Mouse (Mus musculus) spleen, embryonic (tissue): ENCODE data around the gene Scn8a.

Experiments
- CTCF ChIA-PET: fragments of 350-600 bp; sonication (Branson Sonifier 250); formaldehyde crosslinking; loops from one replicate; lab custom pipeline; 2022; lab: Charles Lee

Scn8a gene

DNA sequence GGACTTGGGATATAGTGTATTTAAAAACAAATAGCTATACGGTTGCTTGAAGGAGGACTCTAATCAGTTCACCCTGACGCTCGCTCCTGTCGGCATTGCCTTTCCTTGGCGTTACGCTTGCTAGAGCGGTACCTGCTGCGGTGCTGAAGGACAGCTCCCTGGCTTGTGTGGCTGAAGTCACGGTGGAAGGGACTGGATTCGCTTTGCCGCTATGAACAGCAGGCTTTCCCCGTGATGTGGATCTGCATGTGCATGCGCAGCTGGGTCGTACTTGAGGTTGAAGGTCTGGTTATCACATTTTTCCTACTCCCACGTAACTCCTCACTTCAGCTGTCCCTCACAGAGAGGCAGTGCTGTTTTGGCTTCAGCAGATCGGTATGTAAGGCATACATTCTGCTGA is 3.5 kb downstream of the Scn8a start:
- CTCF ChIA-PET: interaction anchor here (0.6 kb wide), 1 partner anchor 406 kb away, joined by 3 read pairs; no protein-coding TSS in a partner anchor

DNA sequence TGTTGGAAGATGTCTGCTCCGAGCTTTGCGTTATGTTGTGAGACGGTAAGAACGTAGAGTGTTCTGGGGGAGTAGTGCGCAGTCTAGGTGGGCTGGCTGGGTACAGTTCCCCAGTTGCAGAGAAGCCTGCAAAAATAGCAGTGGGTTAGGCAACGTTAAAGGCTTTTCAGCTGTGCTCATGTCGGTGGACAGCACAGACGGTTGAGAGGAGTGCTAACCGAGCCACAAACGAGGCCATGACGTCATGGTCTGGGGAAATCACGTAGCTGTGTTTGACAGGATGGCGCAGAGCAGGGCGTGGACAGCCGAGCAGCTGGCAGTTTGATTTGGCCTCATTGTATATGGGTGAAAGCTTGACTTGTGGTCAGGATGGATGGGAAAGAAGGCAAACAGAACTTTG is 9.4 kb downstream of the Scn8a start:
- CTCF ChIA-PET: interaction anchor here (0.6 kb wide), 1 partner anchor 1350 kb away, joined by 5 read pairs; no protein-coding TSS in a partner anchor

DNA sequence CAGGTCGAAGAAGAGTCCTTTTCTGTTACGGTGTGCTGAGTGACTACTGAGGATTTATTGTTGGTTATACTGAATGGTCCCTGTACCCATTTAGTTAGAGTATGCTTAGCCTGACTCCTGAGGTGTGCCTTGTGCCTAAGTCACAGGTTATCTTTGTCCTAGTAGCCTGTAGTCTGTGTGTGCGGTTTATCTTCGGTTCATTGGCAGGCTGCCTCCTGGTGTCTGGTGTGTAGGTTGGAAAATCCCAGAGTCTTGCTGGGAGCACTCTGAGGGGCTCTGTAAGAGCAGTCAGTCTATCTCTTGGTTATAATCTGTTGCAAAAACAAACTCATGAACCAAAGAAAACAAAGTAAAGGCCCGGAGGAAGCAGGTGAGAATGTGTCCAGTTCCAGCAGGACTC is 11.7 kb downstream of the Scn8a start:
- CTCF ChIA-PET: no interaction called here

DNA sequence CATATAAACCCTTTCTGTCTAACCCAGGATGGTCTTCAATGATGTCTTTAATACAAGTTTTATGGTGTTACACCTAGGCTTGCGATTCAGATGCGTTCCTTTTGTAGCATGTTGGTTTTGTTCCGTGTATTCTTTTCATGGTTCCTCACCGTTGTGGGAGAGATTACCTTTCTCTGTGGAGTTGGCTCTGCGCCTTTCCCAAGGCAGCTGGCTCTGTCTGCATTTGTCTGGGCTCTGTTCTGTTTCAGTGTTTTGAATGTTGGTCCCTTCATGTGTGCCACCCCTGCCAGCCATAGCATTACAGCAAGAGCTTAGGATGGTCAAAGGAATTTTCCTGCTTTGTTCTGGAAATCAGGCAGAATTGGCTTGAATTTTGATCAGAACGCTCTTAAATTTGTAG is 14.8 kb downstream of the Scn8a start:
- CTCF ChIA-PET: no interaction called here

DNA sequence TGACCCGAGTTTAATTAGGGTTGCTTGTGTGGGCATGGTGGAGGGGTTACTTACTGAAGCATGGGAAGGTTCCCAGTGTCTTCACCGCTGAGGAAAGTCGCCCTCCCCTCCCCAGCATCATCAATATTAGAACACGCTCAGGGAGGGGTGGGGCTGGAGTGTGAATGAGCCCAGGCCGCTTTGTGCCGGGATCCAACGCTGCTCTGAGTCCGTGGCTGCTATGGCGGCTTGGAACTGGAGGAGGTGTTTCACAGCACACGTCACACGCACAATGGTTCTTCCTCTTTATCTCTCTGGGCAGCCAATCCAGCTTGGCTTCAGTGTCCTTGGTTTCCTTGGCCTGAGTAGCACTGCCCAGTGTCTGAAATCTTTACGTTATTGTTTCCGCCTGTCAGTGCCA is 22.3 kb downstream of the Scn8a start:
- CTCF ChIA-PET: no interaction called here

DNA sequence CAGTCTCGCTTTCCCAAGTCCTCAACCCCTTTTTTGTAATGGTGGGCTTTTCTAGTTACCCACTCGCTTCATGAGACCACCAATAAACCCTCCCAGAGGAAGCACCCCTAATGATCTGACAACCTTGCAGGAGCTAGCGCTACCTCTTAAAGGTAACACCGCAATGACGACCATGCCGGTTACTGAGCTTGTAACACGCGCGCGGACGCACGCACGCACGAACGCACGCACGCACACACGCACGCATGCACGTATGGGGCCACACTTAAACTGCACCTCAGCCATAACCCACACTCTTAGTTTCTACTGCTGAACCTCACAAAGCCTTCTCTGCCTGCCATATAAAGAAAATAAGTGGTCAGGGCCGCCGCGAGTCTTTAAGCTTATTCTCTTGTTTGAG is 26.8 kb downstream of the Scn8a start:
- CTCF ChIA-PET: no interaction called here

DNA sequence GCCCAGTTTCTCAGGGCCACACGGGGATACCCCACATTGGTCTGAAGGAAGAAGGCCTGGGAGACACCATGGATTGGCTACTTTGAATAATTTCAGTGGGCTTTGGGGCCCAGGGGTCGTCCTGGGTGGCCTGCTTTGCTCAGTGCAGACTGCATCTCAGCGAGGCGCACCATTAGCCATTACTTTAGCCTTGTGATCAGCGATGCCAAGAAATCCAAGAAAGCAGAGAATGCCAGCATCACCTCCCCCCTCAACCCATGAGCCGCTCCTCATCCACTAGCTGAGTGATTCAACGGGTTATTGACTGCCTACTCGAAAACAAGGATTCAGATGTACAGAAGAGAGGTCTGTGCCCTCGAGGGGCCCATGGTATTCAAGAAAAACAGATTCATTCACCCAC is 34.2 kb downstream of the Scn8a start:
- CTCF ChIA-PET: no interaction called here

DNA sequence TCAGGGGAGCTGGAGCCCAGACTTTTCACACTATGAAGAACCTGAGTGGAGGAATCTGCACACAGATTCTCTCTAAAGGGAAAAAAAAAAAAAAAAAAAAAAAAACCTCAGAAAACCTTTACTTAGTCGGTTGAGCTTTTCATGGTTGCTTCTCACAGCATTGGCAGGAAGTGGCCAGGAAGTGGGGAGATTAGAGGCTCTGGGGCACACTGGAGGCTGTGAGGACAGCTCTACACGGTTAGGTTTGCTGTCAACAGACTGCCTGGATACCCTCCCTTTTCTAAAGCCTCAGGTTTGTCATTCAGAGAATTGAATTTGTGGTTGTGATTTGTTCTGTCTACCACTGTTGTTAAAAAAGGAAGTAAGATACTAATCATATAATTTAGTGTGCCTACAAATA is 35.3 kb downstream of the Scn8a start:
- CTCF ChIA-PET: interaction anchor here (0.5 to 0.6 kb wide), 2 partner anchors 47 to 356 kb away, joined by 3 read pairs; no protein-coding TSS in a partner anchor

DNA sequence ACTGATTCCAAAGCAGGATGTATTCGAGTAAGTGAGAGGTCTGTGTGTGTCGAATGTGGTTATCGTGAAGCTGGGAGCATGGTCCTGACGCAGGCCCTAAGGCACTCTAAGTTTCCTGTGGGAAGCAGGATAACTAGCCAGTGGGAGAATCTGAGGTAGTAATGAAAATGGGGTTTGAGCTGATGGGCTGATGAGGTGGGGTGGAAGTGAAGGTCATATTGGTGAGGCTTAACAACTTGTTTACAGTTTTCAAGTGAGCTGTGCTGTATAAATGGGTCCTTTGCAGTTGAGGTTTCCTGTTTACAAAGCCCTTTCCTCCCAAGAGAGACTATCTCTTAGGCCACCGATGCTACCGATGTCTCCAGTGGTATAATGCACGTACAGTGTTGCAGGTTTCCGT is 36.1 kb downstream of the Scn8a start:
- CTCF ChIA-PET: no interaction called here

DNA sequence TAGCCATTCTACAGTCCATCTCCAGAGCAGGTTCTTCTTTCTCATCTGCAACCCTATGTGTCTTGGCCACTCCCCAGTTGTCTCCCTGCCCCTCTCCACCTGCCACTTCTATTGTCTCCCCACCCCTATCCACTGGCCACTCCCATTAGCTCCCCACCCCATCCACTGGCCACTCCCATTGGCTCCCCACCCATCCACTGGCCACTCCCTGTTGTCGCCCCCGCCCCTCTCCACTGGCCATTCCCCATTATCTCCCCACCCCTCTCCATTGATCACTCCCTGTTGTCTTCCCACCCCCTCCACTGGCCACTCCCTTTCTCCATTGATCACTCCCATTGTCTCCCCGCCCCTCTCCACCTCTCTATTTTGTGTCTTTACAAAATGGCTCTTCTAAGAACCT is 39.2 kb downstream of the Scn8a start:
- CTCF ChIA-PET: interaction anchor here (0.7 kb wide), 1 partner anchor 1019 kb away, joined by 12 read pairs; no protein-coding TSS in a partner anchor

DNA sequence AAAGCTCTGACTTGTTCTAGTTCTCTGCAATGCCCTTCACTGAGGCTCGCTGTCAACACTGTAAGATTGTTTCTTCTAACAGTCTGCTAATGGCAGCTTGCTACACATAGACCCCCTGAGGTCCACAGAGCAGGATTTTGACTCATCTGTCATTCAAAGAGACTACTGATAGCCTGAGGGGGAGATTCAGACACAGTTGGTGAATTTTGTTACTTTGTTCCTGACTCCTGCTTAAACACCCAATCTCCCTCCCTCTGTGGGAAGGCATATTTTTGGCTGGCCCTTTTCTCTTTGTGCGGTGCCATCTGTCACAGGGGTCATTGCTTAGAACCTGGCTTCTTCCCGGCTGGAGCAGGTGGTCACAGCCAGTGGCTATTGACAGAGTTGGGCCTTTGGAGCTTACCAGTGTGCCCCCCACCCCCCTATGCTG is 40.1 kb downstream of the Scn8a start:
- CTCF ChIA-PET: no interaction called here

DNA sequence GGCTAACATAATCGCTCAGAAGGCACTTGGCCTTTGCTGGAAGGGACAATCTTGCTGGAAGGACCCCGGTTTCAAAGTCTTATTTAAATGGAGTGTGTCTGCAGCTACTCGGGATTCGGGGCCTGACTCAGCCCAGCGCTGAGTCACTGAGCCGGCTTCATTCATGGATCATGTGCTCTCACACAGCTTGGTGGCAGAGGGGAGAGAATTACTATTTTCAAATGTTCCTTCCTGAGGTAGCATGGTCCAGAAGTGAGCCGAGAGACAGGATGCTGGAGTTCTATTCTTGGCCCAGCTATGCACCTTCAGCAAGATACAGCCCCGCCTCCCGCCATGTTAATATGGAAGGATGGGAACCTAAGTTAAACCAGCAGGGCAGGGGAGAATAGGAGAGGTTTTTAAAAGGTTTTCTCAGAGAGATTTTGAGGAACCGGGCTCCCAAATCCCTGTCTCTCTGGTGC is 40.8 kb downstream of the Scn8a start:
- CTCF ChIA-PET: no interaction called here

DNA sequence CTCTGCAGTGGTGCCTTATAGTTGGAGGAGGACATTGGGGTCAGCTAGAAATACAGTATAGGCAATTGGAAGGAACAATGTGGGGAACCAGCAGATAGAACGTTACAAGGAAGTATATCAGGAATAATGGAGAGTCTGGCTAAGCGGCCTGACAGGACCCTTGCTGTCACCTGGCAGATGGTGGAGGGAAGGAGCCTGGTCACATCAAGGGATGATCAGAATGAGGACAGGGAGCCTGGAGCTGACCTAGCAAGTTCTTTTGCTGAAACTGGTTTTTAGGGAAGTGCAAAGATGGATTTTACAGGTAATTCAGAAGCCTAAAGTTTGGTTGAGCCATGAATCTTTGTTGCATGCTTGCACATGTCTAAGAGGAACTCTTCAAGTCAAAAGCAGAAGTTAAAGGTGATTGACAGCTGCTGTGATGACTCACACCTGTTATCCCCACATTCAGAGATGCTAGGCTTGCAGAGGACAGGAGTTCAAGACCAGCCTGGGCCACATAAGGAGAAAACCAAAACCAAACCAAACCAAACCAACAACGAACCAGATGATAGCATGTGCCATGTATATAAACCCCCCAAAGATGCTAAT is 43.1 kb downstream of the Scn8a start:
- CTCF ChIA-PET: no interaction called here

DNA sequence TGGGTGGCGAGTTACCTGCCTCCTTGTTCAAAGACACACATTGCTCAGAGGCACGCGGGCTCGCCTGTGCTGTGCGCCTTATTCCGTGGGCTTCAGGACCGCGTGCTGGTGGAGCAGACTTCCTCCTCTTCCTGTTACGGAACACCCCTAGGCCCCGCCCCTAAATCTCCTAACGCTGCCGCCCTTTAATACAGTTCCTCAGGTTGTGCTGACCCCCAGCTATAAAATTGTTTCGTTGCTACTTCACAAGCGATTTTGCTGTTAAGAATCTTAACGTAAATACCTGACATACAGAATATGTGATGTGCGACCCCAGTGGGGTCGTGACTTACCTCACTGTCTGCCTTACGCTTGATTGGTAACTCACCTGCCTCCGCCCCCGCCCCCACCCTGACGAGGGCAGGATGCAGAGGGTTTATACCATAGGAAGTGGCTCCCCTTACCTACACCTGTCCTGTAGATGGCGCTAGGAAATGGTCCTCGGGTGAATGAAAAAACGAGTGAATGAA is 45.1 kb downstream of the Scn8a start:
- CTCF ChIA-PET: interaction anchor here (0.6 kb wide), 2 partner anchors 147 to 148 kb away, joined by 3 read pairs; no protein-coding TSS in a partner anchor

DNA sequence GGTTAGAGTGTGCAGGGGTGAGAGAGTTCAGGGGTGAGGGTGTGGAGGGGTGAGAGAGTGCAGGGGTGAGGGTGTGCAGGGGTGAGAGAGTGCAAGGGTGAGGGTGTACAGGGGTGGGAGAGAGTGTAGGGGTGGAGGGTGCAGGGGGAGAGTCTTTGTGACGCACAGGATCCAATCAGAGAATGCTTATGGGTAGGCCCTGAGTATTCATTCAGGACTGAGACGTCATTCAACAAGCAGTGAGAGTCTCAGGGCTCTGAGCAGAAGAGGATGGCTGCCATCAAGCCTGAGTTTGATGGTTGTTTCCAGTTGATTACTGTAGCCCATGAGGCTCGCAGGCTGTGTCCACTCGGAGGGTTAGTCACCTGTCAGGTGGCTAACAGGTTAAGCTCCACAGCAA is 48.4 kb downstream of the Scn8a start:
- CTCF ChIA-PET: no interaction called here

DNA sequence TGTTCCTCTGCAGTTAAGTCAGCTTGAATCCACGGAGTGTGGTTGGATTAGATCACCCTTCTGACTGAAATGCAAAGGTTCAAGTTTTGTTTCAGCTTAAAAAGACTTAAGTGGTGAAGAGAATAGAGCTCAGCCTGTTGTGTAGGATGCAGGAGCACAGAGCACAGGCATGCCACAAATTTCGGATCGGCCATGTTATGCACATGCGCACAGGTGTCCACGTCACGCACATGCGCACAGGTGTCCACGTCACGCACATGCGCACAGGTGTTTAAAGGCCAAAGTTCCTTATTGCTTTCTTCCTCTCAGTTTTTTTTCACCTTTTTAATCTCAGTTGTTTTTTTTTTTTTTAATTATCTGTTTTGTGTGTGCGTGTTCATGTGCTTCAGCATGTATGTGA is 52.6 kb downstream of the Scn8a start:
- CTCF ChIA-PET: interaction anchor here (0.7 kb wide), 1 partner anchor 1496 kb away, joined by 4 read pairs; no protein-coding TSS in a partner anchor

DNA sequence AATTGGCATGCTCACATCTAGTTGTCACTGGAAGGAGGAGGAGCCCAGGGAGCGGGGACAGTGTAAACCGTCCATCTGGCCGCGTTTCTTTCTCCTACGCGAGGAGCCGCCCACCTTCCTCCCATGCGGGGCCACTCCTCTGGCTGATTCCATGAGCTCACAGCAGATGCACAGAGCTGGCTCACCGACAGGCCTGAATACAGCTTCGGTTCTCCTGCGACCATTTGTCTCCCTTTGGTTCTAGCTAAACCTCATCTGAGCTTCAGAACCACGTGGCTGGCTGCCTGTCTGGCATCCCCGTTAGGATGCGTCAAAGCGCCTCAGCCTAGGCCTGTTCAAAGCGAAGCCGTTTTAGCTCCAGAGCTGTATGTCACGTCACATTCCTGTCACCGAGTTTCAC is 53.8 kb downstream of the Scn8a start:
- CTCF ChIA-PET: no interaction called here

DNA sequence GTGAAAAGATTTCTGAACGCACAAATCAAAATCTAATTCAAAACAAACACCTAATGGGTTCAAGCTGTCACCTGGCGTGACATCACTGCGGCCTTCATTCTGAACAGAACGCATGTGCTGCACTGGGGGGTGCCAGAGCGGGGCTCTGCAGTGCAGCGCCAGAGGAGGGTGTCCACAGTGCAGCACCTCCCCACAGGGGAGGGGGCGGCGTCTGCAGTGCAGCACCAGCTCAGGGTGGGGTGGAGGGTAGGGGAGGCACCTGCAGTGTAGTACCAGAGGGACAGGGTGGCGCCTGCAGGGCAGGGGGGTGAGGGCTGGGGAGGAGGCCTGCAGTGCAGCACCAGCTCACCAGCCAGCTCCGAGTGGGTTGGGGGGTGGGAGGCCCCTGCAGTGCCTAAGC is 55.3 kb downstream of the Scn8a start:
- CTCF ChIA-PET: no interaction called here

DNA sequence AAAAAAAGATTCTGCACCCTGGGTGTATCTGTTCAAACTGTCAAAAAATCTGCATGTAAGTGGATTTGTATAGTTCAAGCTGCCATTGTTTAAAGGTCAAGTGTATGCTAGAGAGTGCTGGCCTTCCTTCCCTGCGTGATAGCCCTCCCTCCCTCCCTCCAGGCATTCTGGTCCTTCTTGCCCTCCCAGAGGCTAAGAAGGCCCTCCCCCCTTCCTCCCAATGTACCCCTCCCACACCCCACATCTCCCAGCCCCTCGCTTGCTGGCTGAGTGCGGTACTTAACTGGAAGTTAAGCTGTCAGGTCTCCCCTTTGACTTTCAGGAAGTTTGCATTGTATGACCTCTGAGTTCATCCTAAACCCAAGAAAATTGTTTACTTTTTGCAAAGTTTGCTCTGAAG is 60.8 kb downstream of the Scn8a start:
- CTCF ChIA-PET: no interaction called here

DNA sequence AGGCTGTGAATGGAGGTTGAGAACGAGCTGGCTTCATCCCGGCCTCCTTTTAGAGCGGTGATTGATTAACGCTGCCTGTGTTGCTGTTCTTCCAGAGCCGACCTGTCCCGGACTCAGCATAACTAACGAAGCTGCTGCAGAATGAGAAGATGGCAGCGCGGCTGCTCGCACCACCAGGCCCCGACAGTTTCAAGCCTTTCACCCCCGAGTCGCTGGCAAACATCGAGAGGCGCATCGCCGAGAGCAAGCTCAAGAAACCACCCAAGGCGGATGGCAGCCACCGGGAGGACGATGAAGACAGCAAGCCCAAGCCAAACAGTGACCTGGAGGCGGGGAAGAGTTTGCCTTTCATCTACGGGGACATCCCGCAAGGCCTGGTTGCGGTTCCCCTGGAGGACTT is 66.5 kb downstream of the Scn8a start:
- CTCF ChIA-PET: no interaction called here

DNA sequence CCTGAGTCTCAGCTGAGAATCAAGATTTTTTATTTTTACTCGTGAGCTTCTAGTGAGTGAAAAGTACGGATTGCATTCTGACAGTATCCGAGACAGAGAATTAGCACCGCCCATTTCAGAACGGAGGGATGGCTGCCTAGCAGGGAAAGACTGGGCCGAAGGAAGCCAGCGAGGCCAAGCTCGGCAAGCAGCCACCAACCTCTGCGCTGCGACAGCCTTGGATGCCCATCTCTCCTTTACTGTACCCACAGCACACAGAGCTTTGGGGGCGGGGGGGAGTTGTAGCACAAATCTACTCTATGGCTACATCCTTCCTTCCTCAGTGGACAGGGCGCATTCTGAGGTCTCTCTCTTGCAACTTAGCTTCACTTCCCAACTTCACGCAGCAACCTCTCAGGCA is 78.7 kb downstream of the Scn8a start:
- CTCF ChIA-PET: interaction anchor here (0.6 to 1.1 kb wide), 2 partner anchors 11 to 653 kb away, joined by 4 to 5 read pairs; no protein-coding TSS in a partner anchor

DNA sequence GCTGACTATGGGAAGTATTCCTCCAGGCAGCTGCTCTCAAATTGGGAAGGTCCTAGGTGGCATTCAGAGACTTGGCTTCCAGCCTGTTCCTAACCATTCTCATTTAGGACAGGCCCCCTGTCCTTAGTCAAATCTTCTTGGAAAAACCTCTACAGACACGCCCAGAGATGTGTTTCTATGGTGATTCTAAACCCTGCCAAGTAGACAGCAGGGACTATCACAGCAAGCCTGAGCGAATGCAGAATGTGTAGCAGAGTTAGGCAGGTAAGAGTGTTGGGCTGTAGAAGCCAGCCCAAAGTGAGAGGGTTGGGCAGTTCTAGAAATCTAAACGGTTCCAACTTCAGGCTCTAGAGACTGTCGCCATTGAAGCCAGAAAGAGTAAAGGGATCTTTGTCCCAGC is 79.5 kb downstream of the Scn8a start:
- CTCF ChIA-PET: interaction anchor here (1.1 kb wide), 1 partner anchor 12 kb away, joined by 5 read pairs; no protein-coding TSS in a partner anchor

DNA sequence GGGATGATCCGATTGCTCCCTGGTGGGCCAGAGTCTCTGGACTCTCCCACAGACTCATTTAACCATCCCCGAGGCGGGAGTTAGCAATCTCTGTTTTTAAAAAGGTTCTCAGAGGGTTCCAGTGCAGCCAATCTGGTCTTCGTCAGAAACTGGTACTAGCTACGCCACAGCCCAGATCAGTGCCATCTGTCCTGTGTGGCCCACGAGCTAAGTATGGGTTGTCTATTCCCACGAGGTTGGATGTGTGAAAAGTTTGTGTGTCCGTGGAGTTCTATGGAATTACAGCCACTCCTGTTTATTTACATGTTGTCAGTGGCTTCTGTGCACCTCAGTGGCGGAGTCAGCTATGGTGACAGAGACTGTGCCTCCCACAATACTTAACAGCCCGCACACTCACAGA is 81.8 kb downstream of the Scn8a start:
- CTCF ChIA-PET: interaction anchor here (0.6 kb wide), 1 partner anchor 1007 kb away, joined by 5 read pairs; no protein-coding TSS in a partner anchor
